Mouse (Mus musculus) erythroblast, adult 5-6 weeks (primary cell): ENCODE results near the gene Trim68. TPM values are rescaled to one million over a fixed set of nuclear protein-coding genes. Genes with fewer than 3 reads are reported as not detected.
"Not testable (repeated sequence)": the region's sequence is repeated elsewhere in the genome, so short reads cannot be mapped to it uniquely, and the experiment has no call there.

Source experiments
- ATAC-seq: replicated peaks from 2 replicates; pipeline ENCODE4 v1.8.0; 2016; ENCODE audit warnings: moderate number of reproducible peaks, mild to moderate bottlenecking, moderate TSS enrichment, inconsistent platforms; ENCODE audit not compliant: poor library complexity, low FRiP score, severe bottlenecking
- total RNA-seq, 2 experiments: library from RNA; stranded (forward) in 1 of 2; stranded (reverse) in 1 of 2; fragments of 150-400 nt in 1 of 2; fragments of 200-764, 138-1000 nt in 1 of 2; gene quantifications; 2 replicates each; pipeline versions ENCODE4 v1.2.3 to v1.2.4; 2015 to 2017; ENCODE audit warnings: low replicate concordance in 2 of 2

The Trim68 gene
- total RNA-seq (2015; ENCODE audit: low replicate concordance) (not detected in 2 replicates), total RNA-seq (2017; ENCODE audit: low replicate concordance) (0.51 TPM in 1 of 2 replicates, not detected in the other)

- ATAC-seq = peak; percentile 60; the same call in 1 of the 2 replicates
Measured at GRCm38 (mm10) chr7:102686944-102687501, at the start of gene Trim68. Gene Trim68 (minus strand): TSS chr7:102687327.

- ATAC-seq = no peak
Measured at GRCm38 (mm10) chr7:102733793-102734192, 46.7 kb upstream of the Trim68 start.

- no peak for ATAC-seq
Measured at GRCm38 (mm10) chr7:102727391-102727790, 40.3 kb upstream of the Trim68 start, which contains the start of gene Olfr559. Gene Olfr559 (minus strand): TSS chr7:102727491.

GRCm38 (mm10) chr7:102718970-102719369 lies 31.8 kb upstream of the Trim68 start, which contains the start of gene Olfr33:
Gene Olfr33 (minus strand): TSS chr7:102719070.
- no peak for ATAC-seq

GRCm38 (mm10) chr7:102701915-102702314 lies 14.8 kb upstream of the Trim68 start, which contains the start of gene Olfr558:
Gene Olfr558 (plus strand): TSS chr7:102702215.
- no peak for ATAC-seq

GRCm38 (mm10) chr7:102698461-102698860 lies 11.3 kb upstream of the Trim68 start:
- no peak for ATAC-seq

GRCm38 (mm10) chr7:102695358-102696125 lies 8.4 kb upstream of the Trim68 start, which contains the start of gene Olfr557:
Gene Olfr557 (plus strand): TSS chr7:102695910.
- ATAC-seq = 0 out of 2 replicates have a peak, but pooled peaks have one; percentile 74

- no peak for ATAC-seq
Measured at GRCm38 (mm10) chr7:102681916-102682315, 5.2 kb downstream of the Trim68 start.

GRCm38 (mm10) chr7:102676225-102676624 lies 10.9 kb downstream of the Trim68 start:
- no peak for ATAC-seq

- no peak for ATAC-seq
Measured at GRCm38 (mm10) chr7:102665378-102665777, 21.7 kb downstream of the Trim68 start.

- ATAC-seq = no peak
Measured at GRCm38 (mm10) chr7:102664599-102664998, 22.5 kb downstream of the Trim68 start, which contains the start of gene Olfr556. Gene Olfr556 (plus strand): TSS chr7:102664899.

- no peak for ATAC-seq
Measured at GRCm38 (mm10) chr7:102658523-102658922, 28.6 kb downstream of the Trim68 start, which contains the start of gene Olfr555. Gene Olfr555 (plus strand): TSS chr7:102658823.

GRCm38 (mm10) chr7:102644945-102645344 lies 42.2 kb downstream of the Trim68 start:
- not testable (repeated sequence) for ATAC-seq

- ATAC-seq = no peak
Measured at GRCm38 (mm10) chr7:102638132-102638531, 49.0 kb downstream of the Trim68 start, which contains the start of gene Olfr554. Gene Olfr554 (plus strand): TSS chr7:102638432.

GRCm38 (mm10) chr7:102636665-102637064 lies 50.5 kb downstream of the Trim68 start:
- ATAC-seq = no peak

Other genes starting within 250 kb of the Trim68 start
- gene Rrm1, start 245.6 kb downstream of the Trim68 start, total RNA-seq (2015; ENCODE audit: low replicate concordance) = 85.7 and 133 TPM in 2 replicates
- gene Rrm1, start 245.6 kb downstream of the Trim68 start, total RNA-seq (2017; ENCODE audit: low replicate concordance) = 265 and 267 TPM in 2 replicates
- gene Olfr543, start 205.6 kb downstream of the Trim68 start, total RNA-seq (2015; ENCODE audit: low replicate concordance) = not detected in 2 replicates
- not detected in 2 replicates for gene Olfr543, start 205.6 kb downstream of the Trim68 start, total RNA-seq (2017; ENCODE audit: low replicate concordance)
- not detected in 2 replicates for gene Olfr544, start 199.0 kb downstream of the Trim68 start, total RNA-seq (2015; ENCODE audit: low replicate concordance)
- not detected in 2 replicates for gene Olfr544, start 199.0 kb downstream of the Trim68 start, total RNA-seq (2017; ENCODE audit: low replicate concordance)
- not detected in 2 replicates for gene Olfr545, start 187.8 kb downstream of the Trim68 start, total RNA-seq (2015; ENCODE audit: low replicate concordance)
- gene Olfr545, start 187.8 kb downstream of the Trim68 start, total RNA-seq (2017; ENCODE audit: low replicate concordance) = not detected in 2 replicates
- not detected in 2 replicates for gene Olfr547, start 152.6 kb downstream of the Trim68 start, total RNA-seq (2015; ENCODE audit: low replicate concordance)
- gene Olfr547, start 152.6 kb downstream of the Trim68 start, total RNA-seq (2017; ENCODE audit: low replicate concordance) = not detected in 2 replicates
- not detected in 2 replicates for gene Olfr548-ps1, start 146.4 kb downstream of the Trim68 start, total RNA-seq (2015; ENCODE audit: low replicate concordance)
- not detected in 2 replicates for gene Olfr548-ps1, start 146.4 kb downstream of the Trim68 start, total RNA-seq (2017; ENCODE audit: low replicate concordance)
- gene Olfr549, start 137.5 kb downstream of the Trim68 start, total RNA-seq (2015; ENCODE audit: low replicate concordance) = not detected in 2 replicates
- not detected in 2 replicates for gene Olfr549, start 137.5 kb downstream of the Trim68 start, total RNA-seq (2017; ENCODE audit: low replicate concordance)
- 6.9 and 25.9 TPM in 2 replicates for gene Trim21, start 121.8 kb downstream of the Trim68 start, total RNA-seq (2015; ENCODE audit: low replicate concordance)
- 37.5 and 50.2 TPM in 2 replicates for gene Trim21, start 121.8 kb downstream of the Trim68 start, total RNA-seq (2017; ENCODE audit: low replicate concordance)
- gene Olfr550, start 115.9 kb downstream of the Trim68 start, total RNA-seq (2015; ENCODE audit: low replicate concordance) = not detected in 2 replicates
- gene Olfr550, start 115.9 kb downstream of the Trim68 start, total RNA-seq (2017; ENCODE audit: low replicate concordance) = not detected in 2 replicates
- not detected in 2 replicates for gene Olfr551, start 95.4 kb downstream of the Trim68 start, total RNA-seq (2015; ENCODE audit: low replicate concordance)
- gene Olfr551, start 95.4 kb downstream of the Trim68 start, total RNA-seq (2017; ENCODE audit: low replicate concordance) = not detected in 2 replicates
- not detected in 2 replicates for gene Olfr552, start 89.6 kb downstream of the Trim68 start, total RNA-seq (2015; ENCODE audit: low replicate concordance)
- gene Olfr552, start 89.6 kb downstream of the Trim68 start, total RNA-seq (2017; ENCODE audit: low replicate concordance) = not detected in 2 replicates
- not detected in 2 replicates for gene Olfr553, start 69.1 kb downstream of the Trim68 start, total RNA-seq (2015; ENCODE audit: low replicate concordance)
- not detected in 2 replicates for gene Olfr553, start 69.1 kb downstream of the Trim68 start, total RNA-seq (2017; ENCODE audit: low replicate concordance)
- not detected in 2 replicates for gene Olfr554, start 48.9 kb downstream of the Trim68 start, total RNA-seq (2015; ENCODE audit: low replicate concordance)
- not detected in 2 replicates for gene Olfr554, start 48.9 kb downstream of the Trim68 start, total RNA-seq (2017; ENCODE audit: low replicate concordance)
- gene Olfr555, start 28.5 kb downstream of the Trim68 start, total RNA-seq (2015; ENCODE audit: low replicate concordance) = not detected in 2 replicates
- gene Olfr555, start 28.5 kb downstream of the Trim68 start, total RNA-seq (2017; ENCODE audit: low replicate concordance) = not detected in 2 replicates
- not detected in 2 replicates for gene Olfr556, start 22.4 kb downstream of the Trim68 start, total RNA-seq (2015; ENCODE audit: low replicate concordance)
- not detected in 2 replicates for gene Olfr556, start 22.4 kb downstream of the Trim68 start, total RNA-seq (2017; ENCODE audit: low replicate concordance)
- not detected in 2 replicates for gene Olfr557, start 8.6 kb upstream of the Trim68 start, total RNA-seq (2015; ENCODE audit: low replicate concordance)
- not detected in 2 replicates for gene Olfr557, start 8.6 kb upstream of the Trim68 start, total RNA-seq (2017; ENCODE audit: low replicate concordance)
- not detected in 2 replicates for gene Olfr558, start 14.9 kb upstream of the Trim68 start, total RNA-seq (2015; ENCODE audit: low replicate concordance)
- gene Olfr558, start 14.9 kb upstream of the Trim68 start, total RNA-seq (2017; ENCODE audit: low replicate concordance) = not detected in 2 replicates
- gene Olfr33, start 31.7 kb upstream of the Trim68 start, total RNA-seq (2015; ENCODE audit: low replicate concordance) = not detected in 2 replicates
- gene Olfr33, start 31.7 kb upstream of the Trim68 start, total RNA-seq (2017; ENCODE audit: low replicate concordance) = not detected in 2 replicates
- not detected in 2 replicates for gene Olfr559, start 40.2 kb upstream of the Trim68 start, total RNA-seq (2015; ENCODE audit: low replicate concordance)
- not detected in 2 replicates for gene Olfr559, start 40.2 kb upstream of the Trim68 start, total RNA-seq (2017; ENCODE audit: low replicate concordance)
- gene Olfr560, start 72.0 kb upstream of the Trim68 start, total RNA-seq (2015; ENCODE audit: low replicate concordance) = not detected in 2 replicates
- not detected in 2 replicates for gene Olfr560, start 72.0 kb upstream of the Trim68 start, total RNA-seq (2017; ENCODE audit: low replicate concordance)
- gene Olfr78, start 72.1 kb upstream of the Trim68 start, total RNA-seq (2015; ENCODE audit: low replicate concordance) = not detected in 2 replicates
- not detected in 2 replicates for gene Olfr78, start 72.1 kb upstream of the Trim68 start, total RNA-seq (2017; ENCODE audit: low replicate concordance)
- gene Olfr561, start 83.9 kb upstream of the Trim68 start, total RNA-seq (2015; ENCODE audit: low replicate concordance) = not detected in 2 replicates
- gene Olfr561, start 83.9 kb upstream of the Trim68 start, total RNA-seq (2017; ENCODE audit: low replicate concordance) = not detected in 2 replicates
- gene Olfr564, start 116.2 kb upstream of the Trim68 start, total RNA-seq (2015; ENCODE audit: low replicate concordance) = not detected in 2 replicates
- not detected in 2 replicates for gene Olfr564, start 116.2 kb upstream of the Trim68 start, total RNA-seq (2017; ENCODE audit: low replicate concordance)
- not detected in 2 replicates for gene Olfr566, start 171.4 kb upstream of the Trim68 start, total RNA-seq (2015; ENCODE audit: low replicate concordance)
- gene Olfr566, start 171.4 kb upstream of the Trim68 start, total RNA-seq (2017; ENCODE audit: low replicate concordance) = 0.77 TPM in 1 of 2 replicates, not detected in the other
- gene Olfr568, start 189.8 kb upstream of the Trim68 start, total RNA-seq (2015; ENCODE audit: low replicate concordance) = not detected in 2 replicates
- not detected in 2 replicates for gene Olfr568, start 189.8 kb upstream of the Trim68 start, total RNA-seq (2017; ENCODE audit: low replicate concordance)
- gene Olfr569, start 203.6 kb upstream of the Trim68 start, total RNA-seq (2015; ENCODE audit: low replicate concordance) = not detected in 2 replicates
- not detected in 2 replicates for gene Olfr569, start 203.6 kb upstream of the Trim68 start, total RNA-seq (2017; ENCODE audit: low replicate concordance)
- gene Olfr570, start 207.2 kb upstream of the Trim68 start, total RNA-seq (2015; ENCODE audit: low replicate concordance) = not detected in 2 replicates
- gene Olfr570, start 207.2 kb upstream of the Trim68 start, total RNA-seq (2017; ENCODE audit: low replicate concordance) = not detected in 2 replicates
- gene Olfr571, start 230.2 kb upstream of the Trim68 start, total RNA-seq (2015; ENCODE audit: low replicate concordance) = not detected in 2 replicates
- gene Olfr571, start 230.2 kb upstream of the Trim68 start, total RNA-seq (2017; ENCODE audit: low replicate concordance) = not detected in 2 replicates
- not detected in 2 replicates for gene Olfr572, start 237.1 kb upstream of the Trim68 start, total RNA-seq (2015; ENCODE audit: low replicate concordance)
- gene Olfr572, start 237.1 kb upstream of the Trim68 start, total RNA-seq (2017; ENCODE audit: low replicate concordance) = not detected in 2 replicates